Mouse (Mus musculus) neural tube, embryonic 13.5 days (tissue): ENCODE results near the gene Dpf1. TPM values are rescaled to one million over a fixed set of nuclear protein-coding genes. Genes with fewer than 3 reads are reported as not detected.

Experiments
- ATAC-seq: fragments of 200-750 bp; cut with Nextera tagmentation; 2 replicates; pipeline ENCODE4 v1.8.0; 2017; ENCODE audit warnings: low read depth, mild to moderate bottlenecking, moderate TSS enrichment, moderate library complexity
- H3K27ac ChIP-seq: fragments of 300-500 bp; sonication (generic); replicated peaks from 2 replicates; pipeline ENCODE4 v1.5.1; 2015; ENCODE audit warnings: moderate library complexity, mild to moderate bottlenecking, inconsistent platforms
- H3K27me3 ChIP-seq: fragments of 300-500 bp; sonication (generic); 2 replicates; pipeline ENCODE4 v1.6.1; 2015; ENCODE audit warnings: mild to moderate bottlenecking, inconsistent platforms
- H3K36me3 ChIP-seq: fragments of 300-500 bp; sonication (generic); 2 replicates; pipeline ENCODE4 v1.6.1; 2015; ENCODE audit warnings: mild to moderate bottlenecking, inconsistent platforms
- H3K4me1 ChIP-seq: fragments of 300-500 bp; sonication (generic); replicated peaks from 2 replicates; pipeline ENCODE4 v1.6.1; 2015; ENCODE audit warnings: inconsistent platforms
- H3K4me2 ChIP-seq: fragments of 300-500 bp; sonication (generic); 2 replicates; pipeline ENCODE4 v1.6.1; 2015; ENCODE audit warnings: inconsistent platforms, mild to moderate bottlenecking, moderate library complexity
- H3K4me3 ChIP-seq: fragments of 300-500 bp; sonication (generic); 2 replicates; pipeline ENCODE4 v1.5.1; 2015; ENCODE audit warnings: mild to moderate bottlenecking, inconsistent platforms
- H3K9ac ChIP-seq: fragments of 300-500 bp; sonication (generic); 2 replicates; pipeline ENCODE4 v1.6.1; 2015; ENCODE audit warnings: moderate library complexity, mild to moderate bottlenecking, inconsistent platforms
- H3K9me3 ChIP-seq: fragments of 300-500 bp; sonication (generic); 2 replicates; pipeline ENCODE4 v1.6.1; 2016; ENCODE audit warnings: inconsistent platforms
- WGBS: fragments of 180-500 bp; shearing (Covaris S2); methylation state at CpG from one replicate; pipeline ENCODE4 v1.1.7; 2015; 5-methylcytosine and 5-hydroxymethylcytosine counted together
- polyA plus RNA-seq: library from polyadenylated mRNA; unstranded; fragments of >200 nt; fragmentation: Nextera tagmentation; extraction: Ambion mirVana; gene quantifications from 2 replicates; pipeline ENCODE4 v1.2.1, GENCODE M21; 2015

Gene Dpf1
- polyA plus RNA-seq, 1 experiment from 2014 or later: 175 TPM

- peaks cover 53% of the 10 kb centered on the region for H3K4me1 ChIP-seq
- peak overlapping the region; percentile 90 for H3K9ac ChIP-seq
- peak overlapping the region; percentile 74 for H3K4me3 ChIP-seq
- no peaks in the 10 kb centered on the region for H3K36me3 ChIP-seq
- peak overlapping the region; percentile 95 for H3K27ac ChIP-seq
- no peaks in the 10 kb centered on the region for H3K9me3 ChIP-seq
- no peaks in the 10 kb centered on the region for H3K27me3 ChIP-seq
- H3K4me2 ChIP-seq: peak overlapping the region; percentile 93
- under 1% methylated on average over 41 of the region's 48 CpGs for WGBS
- peak; percentile 10; the same call in 1 of the 2 replicates for ATAC-seq
Observed at GRCm38 (mm10) chr7:29304463-29305262, 912 bp downstream of the Dpf1 start.

- Histone ChIP-seq H3K27me3 (no peaks in the 10 kb centered on the region), H3K9me3 (no peaks in the 10 kb centered on the region), H3K4me1 (peaks cover 60% of the 10 kb centered on the region), H3K9ac (peak overlapping the region; percentile 90), H3K27ac (peak overlapping the region; percentile 95), H3K36me3 (no peaks in the 10 kb centered on the region), H3K4me2 (peak overlapping the region; percentile 93), H3K4me3 (peak overlapping the region; percentile 74)
- WGBS: 14% methylated on average over 9 of the region's 9 CpGs
- ATAC-seq: no peak
Observed at GRCm38 (mm10) chr7:29305263-29305988, 1.7 kb downstream of the Dpf1 start.

- Histone ChIP-seq H3K9me3 (no peaks in the 10 kb centered on the region), H3K9ac (peak overlapping the region; percentile 90), H3K4me1 (peaks cover 66% of the 10 kb centered on the region), H3K36me3 (peaks cover 3% of the 10 kb centered on the region), H3K4me3 (peak overlapping the region; percentile 74), H3K27me3 (no peaks in the 10 kb centered on the region), H3K4me2 (peak overlapping the region; percentile 93), H3K27ac (peak overlapping the region; percentile 95)
- ATAC-seq: no peak
- WGBS: 14% methylated on average over 7 of the region's 7 CpGs
Observed at GRCm38 (mm10) chr7:29306108-29306507, 2.4 kb downstream of the Dpf1 start.

- peak overlapping the region; percentile 74 for H3K4me3 ChIP-seq
- H3K27ac ChIP-seq: peak overlapping the region; percentile 95
- peak overlapping the region; percentile 90 for H3K9ac ChIP-seq
- peaks cover 67% of the 10 kb centered on the region for H3K4me1 ChIP-seq
- WGBS: 15% methylated on average over 7 of the region's 7 CpGs
- peaks cover 8% of the 10 kb centered on the region for H3K36me3 ChIP-seq
- H3K4me2 ChIP-seq: peak overlapping the region; percentile 93
- H3K9me3 ChIP-seq: no peaks in the 10 kb centered on the region
- no peak for ATAC-seq
- no peaks in the 10 kb centered on the region for H3K27me3 ChIP-seq
Observed at GRCm38 (mm10) chr7:29306619-29307018, 2.9 kb downstream of the Dpf1 start.

- Histone ChIP-seq H3K36me3 (peaks cover 16% of the 10 kb centered on the region), H3K4me2 (peak overlapping the region; percentile 93), H3K4me1 (peaks cover 73% of the 10 kb centered on the region), H3K4me3 (peak overlapping the region; percentile 74), H3K9me3 (no peaks in the 10 kb centered on the region), H3K27me3 (no peaks in the 10 kb centered on the region), H3K9ac (peak overlapping the region; percentile 89), H3K27ac (peak overlapping the region; percentile 79)
- WGBS: under 1% methylated on average over 42 of the region's 42 CpGs
- ATAC-seq: peak; percentile 71
Observed at GRCm38 (mm10) chr7:29307350-29308104, 3.8 kb downstream of the Dpf1 start.

- no peaks in the 10 kb centered on the region for H3K9me3 ChIP-seq
- 1% methylated on average over 36 of the region's 36 CpGs for WGBS
- H3K36me3 ChIP-seq: peaks cover 30% of the 10 kb centered on the region
- H3K4me3 ChIP-seq: peak overlapping the region; percentile 74
- H3K27ac ChIP-seq: peak overlapping the region; percentile 79
- H3K27me3 ChIP-seq: no peaks in the 10 kb centered on the region
- peaks cover 87% of the 10 kb centered on the region for H3K4me1 ChIP-seq
- H3K9ac ChIP-seq: peak overlapping the region; percentile 89
- ATAC-seq: no peak
- H3K4me2 ChIP-seq: peak overlapping the region; percentile 93
Observed at GRCm38 (mm10) chr7:29309221-29309721, 5.5 kb downstream of the Dpf1 start.

GRCm38 (mm10) chr7:29309749-29310148 lies 6.0 kb downstream of the Dpf1 start:
- ATAC-seq: no peak
- no peaks in the 10 kb centered on the region for H3K9me3 ChIP-seq
- WGBS: 7% methylated on average over 5 of the region's 5 CpGs

GRCm38 (mm10) chr7:29313051-29313450 lies 9.3 kb downstream of the Dpf1 start:
- no peak for ATAC-seq
- Histone ChIP-seq H3K9ac (peak overlapping the region; percentile 50), H3K4me2 (peak overlapping the region; percentile 44), H3K36me3 (peaks cover 42% of the 10 kb centered on the region), H3K4me1 (peaks cover 91% of the 10 kb centered on the region), H3K27me3 (no peaks in the 10 kb centered on the region), H3K4me3 (peak overlapping the region; percentile 11; the same call in 1 of the 2 replicates), H3K9me3 (no peaks in the 10 kb centered on the region), H3K27ac (peak overlapping the region; percentile 98)
- 16% methylated on average over 9 of the region's 9 CpGs for WGBS

More at GRCm38 (mm10) chr7:29309749-29310148, 6.0 kb downstream of the Dpf1 start:
- H3K9ac ChIP-seq: peak overlapping the region; percentile 89
- H3K4me1 ChIP-seq: peaks cover 88% of the 10 kb centered on the region
- H3K4me3 ChIP-seq: peak overlapping the region; percentile 74
- H3K36me3 ChIP-seq: peaks cover 33% of the 10 kb centered on the region
- no peaks in the 10 kb centered on the region for H3K27me3 ChIP-seq
- peak overlapping the region; percentile 93 for H3K4me2 ChIP-seq
- peak overlapping the region; percentile 79 for H3K27ac ChIP-seq

- peak overlapping the region; percentile 46 for H3K9ac ChIP-seq
- no peak for ATAC-seq
- WGBS: 44% methylated on average over 9 of the region's 9 CpGs
Observed at GRCm38 (mm10) chr7:29313572-29314261, 10.0 kb downstream of the Dpf1 start.

GRCm38 (mm10) chr7:29314844-29315628 lies 11.3 kb downstream of the Dpf1 start:
- Histone ChIP-seq H3K4me1 (peaks cover 95% of the 10 kb centered on the region), H3K4me2 (peak overlapping the region; percentile 44), H3K27me3 (no peaks in the 10 kb centered on the region), H3K27ac (peak overlapping the region; percentile 98), H3K9ac (peak overlapping the region; percentile 34; the same call in 1 of the 2 replicates), H3K9me3 (no peaks in the 10 kb centered on the region), H3K4me3 (no peak overlapping the region; the same call in 1 of the 2 replicates), H3K36me3 (peaks cover 42% of the 10 kb centered on the region)
- 0 out of 2 replicates have a peak, but pooled peaks have one; percentile 1 for ATAC-seq
- 45% methylated on average over 13 of the region's 13 CpGs for WGBS

More at GRCm38 (mm10) chr7:29313572-29314261, 10.0 kb downstream of the Dpf1 start:
- Histone ChIP-seq H3K4me3 (no peak overlapping the region), H3K9me3 (no peaks in the 10 kb centered on the region), H3K27me3 (no peaks in the 10 kb centered on the region), H3K27ac (peak overlapping the region; percentile 98), H3K36me3 (peaks cover 42% of the 10 kb centered on the region), H3K4me1 (peaks cover 95% of the 10 kb centered on the region), H3K4me2 (peak overlapping the region; percentile 44)
